Mouse (Mus musculus) hindbrain, embryonic 10.5 days (tissue): ENCODE data around the gene Calm4. TPM values are rescaled to one million over a fixed set of nuclear protein-coding genes. Genes with fewer than 3 reads are reported as not detected.

Source experiments
- DNase-seq: peaks from one replicate; pipeline ENCODE4 v3.0.0-alpha.2; 2017; ENCODE audit warnings: low spot score
- H3K27ac ChIP-seq: fragments of 300-500 bp; sonication (generic); 2 replicates; pipeline ENCODE4 v1.5.1; 2016; ENCODE audit warnings: mild to moderate bottlenecking, moderate library complexity
- H3K27me3 ChIP-seq: fragments of 300-500 bp; sonication (generic); 2 replicates; pipeline ENCODE4 v1.6.1; 2016; ENCODE audit warnings: mild to moderate bottlenecking; ENCODE audit not compliant: poor library complexity, insufficient read depth, severe bottlenecking
- H3K36me3 ChIP-seq: fragments of 300-500 bp; sonication (generic); 2 replicates; pipeline ENCODE4 v1.6.1; 2016; ENCODE audit warnings: mild to moderate bottlenecking, moderate library complexity
- H3K4me1 ChIP-seq: fragments of 300-500 bp; sonication (generic); replicated peaks from 2 replicates; pipeline ENCODE4 v1.6.1; 2016; ENCODE audit warnings: mild to moderate bottlenecking
- H3K4me3 ChIP-seq: fragments of 300-500 bp; sonication (generic); 2 replicates; pipeline ENCODE4 v1.5.1; 2016; ENCODE audit warnings: mild to moderate bottlenecking, moderate library complexity
- H3K9me3 ChIP-seq: fragments of 300-500 bp; sonication (generic); 2 replicates; pipeline ENCODE4 v1.6.1; 2016; ENCODE audit warnings: mild to moderate bottlenecking, moderate library complexity
- WGBS: fragments of 180-500 bp; shearing (Covaris S2); methylation state at CpG from one replicate; pipeline ENCODE4 v1.1.7; 2016; 5-methylcytosine and 5-hydroxymethylcytosine counted together
- polyA plus RNA-seq: library from polyadenylated mRNA; unstranded; fragments of >200 nt; fragmentation: Nextera tagmentation; extraction: Ambion mirVana; gene quantifications from 2 replicates; pipeline ENCODE4 v1.2.1, GENCODE M21; 2016

Gene Calm4
- polyA plus RNA-seq, 1 experiment from 2014 or later: not detected

DNA sequence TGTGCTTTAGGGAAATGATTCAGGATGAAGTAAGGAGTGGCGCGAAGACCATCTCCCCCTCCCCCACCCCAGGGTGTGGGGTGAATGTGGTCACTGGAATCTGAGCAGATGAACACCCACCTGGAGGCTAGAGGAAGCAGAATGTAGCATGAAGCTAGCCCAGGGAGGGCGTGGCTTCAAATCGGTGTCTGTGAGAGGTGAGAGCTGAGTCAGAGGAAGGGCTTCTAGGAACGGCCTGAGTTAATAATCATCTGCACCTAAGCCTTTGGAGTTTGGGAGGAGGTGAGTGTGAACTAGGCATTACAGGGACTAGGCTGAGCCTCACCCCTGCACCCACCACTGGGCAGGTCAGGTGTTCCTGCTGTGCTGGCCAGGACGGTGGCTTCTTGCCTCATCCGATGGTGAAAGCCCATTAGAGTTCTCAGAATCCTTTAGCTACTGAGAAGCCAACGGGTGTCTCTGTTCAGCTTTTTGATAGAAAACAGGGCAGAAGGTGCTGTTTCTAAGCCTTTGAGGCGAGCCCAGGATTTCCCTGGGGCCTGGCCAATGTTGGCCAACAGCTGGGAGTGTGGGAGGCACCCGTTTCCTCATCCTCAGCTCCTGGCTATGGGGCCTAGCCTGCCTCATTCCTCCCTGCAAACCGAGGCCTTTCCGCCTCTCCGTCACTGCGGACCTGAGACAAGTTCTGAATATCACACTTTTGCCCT lies 28.2 kb downstream of the Calm4 start:
- 85% methylated on average over 14 of the region's 14 CpGs for WGBS
- Histone ChIP-seq H3K36me3 (no peaks in the 10 kb centered on the region), H3K27ac (no peak overlapping the region), H3K27me3 (no peaks in the 10 kb centered on the region), H3K4me1 (no peaks in the 10 kb centered on the region), H3K4me3 (no peak overlapping the region), H3K9me3 (no peaks in the 10 kb centered on the region)
- no peak for DNase-seq

DNA sequence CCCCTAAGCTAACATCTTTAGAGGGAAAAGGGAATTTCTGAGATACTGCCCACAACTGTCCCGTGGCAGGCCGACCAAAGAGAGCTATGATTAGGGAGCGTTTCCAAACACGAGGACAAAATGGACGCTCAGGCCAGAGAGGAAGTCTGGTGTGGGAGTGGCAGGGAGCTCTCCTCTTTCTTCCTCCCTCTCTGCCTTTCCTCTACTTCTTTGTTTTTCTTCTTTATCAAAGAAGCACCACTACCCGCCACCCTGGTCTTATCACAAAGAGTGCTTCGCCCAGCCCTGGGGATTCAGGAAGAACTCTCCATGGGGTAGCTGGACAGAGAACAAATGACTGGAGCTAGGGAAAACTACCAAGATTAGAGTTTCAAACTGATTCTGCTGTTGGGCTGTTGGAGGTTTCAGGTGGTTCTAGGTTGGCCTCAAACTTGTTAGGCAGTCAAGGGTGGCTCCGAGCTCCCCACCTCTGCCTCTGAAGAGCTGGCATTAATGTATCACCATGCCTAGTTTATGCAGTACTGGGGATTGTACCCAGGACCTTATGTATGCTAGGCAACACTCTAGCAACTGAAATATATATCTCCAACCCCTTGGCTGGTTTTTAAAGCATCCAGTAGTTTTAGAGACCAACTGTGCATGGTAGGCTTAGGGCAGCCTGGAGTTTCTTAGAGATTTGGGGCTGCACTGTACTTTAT lies 28.9 kb downstream of the Calm4 start:
- DNase-seq: no peak
- no peak overlapping the region for H3K27ac ChIP-seq
- H3K4me1 ChIP-seq: no peaks in the 10 kb centered on the region
- no peaks in the 10 kb centered on the region for H3K36me3 ChIP-seq
- no peak overlapping the region for H3K4me3 ChIP-seq
- 82% methylated on average over 8 of the region's 8 CpGs for WGBS
- no peaks in the 10 kb centered on the region for H3K9me3 ChIP-seq
- no peaks in the 10 kb centered on the region for H3K27me3 ChIP-seq

DNA sequence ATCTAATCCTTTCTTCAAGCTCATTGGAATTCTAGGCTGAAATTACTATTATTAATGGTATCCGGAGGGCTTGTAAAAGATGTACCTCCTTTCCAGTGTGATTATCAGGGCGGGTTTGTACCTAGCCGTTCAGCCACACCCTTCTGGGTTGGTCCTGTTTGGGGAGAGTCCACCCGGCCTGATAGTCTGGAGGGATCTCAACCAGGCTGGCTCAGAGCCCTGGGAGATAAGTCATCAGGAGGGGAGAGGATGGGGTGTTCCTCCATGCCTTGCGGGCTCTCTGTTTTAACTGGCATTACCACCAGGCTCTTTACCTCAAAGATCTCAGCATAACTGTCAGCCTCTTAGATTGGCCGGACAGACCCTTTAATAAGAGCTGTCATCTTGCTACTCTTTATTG lies 29.6 kb downstream of the Calm4 start:
- no peaks in the 10 kb centered on the region for H3K9me3 ChIP-seq
- DNase-seq: no peak
- H3K27me3 ChIP-seq: no peaks in the 10 kb centered on the region
- no peaks in the 10 kb centered on the region for H3K36me3 ChIP-seq
- WGBS: 88% methylated on average over 6 of the region's 6 CpGs
- H3K4me1 ChIP-seq: no peaks in the 10 kb centered on the region
- no peak overlapping the region for H3K4me3 ChIP-seq
- H3K27ac ChIP-seq: no peak overlapping the region

DNA sequence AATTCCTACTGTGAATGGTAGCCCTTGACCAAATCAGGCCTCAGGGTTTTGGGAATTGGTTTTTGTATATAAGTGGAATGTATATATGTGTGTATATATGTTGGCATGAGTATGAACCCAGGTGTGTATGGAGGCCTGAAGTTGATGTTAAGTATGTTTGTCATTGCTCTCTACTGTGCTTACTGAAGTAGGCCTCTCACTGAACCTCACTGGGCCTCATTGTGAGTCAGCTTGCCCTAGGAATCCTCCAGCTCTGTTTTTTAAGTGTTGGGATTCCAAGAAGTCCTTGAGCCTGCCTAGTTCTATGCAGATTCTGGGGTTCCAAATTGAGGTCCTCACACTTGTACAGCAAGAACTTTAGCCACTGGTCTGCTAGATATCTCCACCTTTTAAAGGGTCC lies 32.3 kb downstream of the Calm4 start:
- Histone ChIP-seq H3K4me3 (no peak overlapping the region), H3K4me1 (no peaks in the 10 kb centered on the region), H3K9me3 (no peaks in the 10 kb centered on the region), H3K27ac (no peak overlapping the region), H3K36me3 (no peaks in the 10 kb centered on the region), H3K27me3 (no peaks in the 10 kb centered on the region)
- no peak for DNase-seq

DNA sequence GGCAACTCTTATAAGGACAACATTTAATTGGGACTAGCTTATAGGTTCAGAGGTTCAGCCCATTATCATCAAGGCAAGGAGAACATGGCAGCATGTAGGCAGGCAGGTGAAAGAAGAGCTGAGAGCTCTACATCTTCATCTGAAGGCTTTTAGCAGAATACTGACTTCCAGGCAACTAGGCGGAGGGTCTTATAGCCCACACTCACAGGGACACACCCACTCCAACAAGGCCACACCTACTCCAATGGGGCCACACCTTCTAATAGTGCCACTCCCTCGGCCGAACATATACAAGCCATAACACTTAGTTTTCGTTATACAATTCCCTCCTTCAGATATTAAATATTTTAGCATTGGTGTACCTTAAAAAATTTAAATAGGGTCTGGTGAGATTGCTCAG lies 35.3 kb downstream of the Calm4 start:
- H3K4me3 ChIP-seq: no peak overlapping the region
- no peaks in the 10 kb centered on the region for H3K36me3 ChIP-seq
- H3K4me1 ChIP-seq: peaks cover 8% of the 10 kb centered on the region
- no peaks in the 10 kb centered on the region for H3K9me3 ChIP-seq
- 91% methylated on average over 4 of the region's 4 CpGs for WGBS
- no peak for DNase-seq
- no peaks in the 10 kb centered on the region for H3K27me3 ChIP-seq
- no peak overlapping the region for H3K27ac ChIP-seq

DNA sequence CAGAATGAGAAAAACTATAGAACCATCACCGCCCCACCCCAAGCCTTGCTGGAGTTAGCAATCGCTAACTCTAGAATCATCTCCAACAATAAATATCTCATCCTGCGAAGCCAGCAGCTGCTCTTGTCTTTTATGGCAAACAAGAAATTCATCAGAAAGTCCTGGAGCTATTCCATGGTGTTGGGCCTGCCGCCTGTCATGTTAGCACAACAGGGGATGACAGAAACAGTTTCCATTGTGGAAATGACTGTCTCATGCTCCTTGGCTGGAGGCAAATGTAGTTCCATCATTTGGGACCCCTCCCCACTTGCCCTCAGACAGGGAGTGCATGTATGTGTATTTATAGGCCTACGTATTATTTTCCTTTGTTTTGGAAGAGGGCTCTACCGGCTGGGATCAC lies 38.9 kb downstream of the Calm4 start:
- H3K27ac ChIP-seq: no peak overlapping the region
- WGBS: 84% methylated on average over 6 of the region's 6 CpGs

DNA sequence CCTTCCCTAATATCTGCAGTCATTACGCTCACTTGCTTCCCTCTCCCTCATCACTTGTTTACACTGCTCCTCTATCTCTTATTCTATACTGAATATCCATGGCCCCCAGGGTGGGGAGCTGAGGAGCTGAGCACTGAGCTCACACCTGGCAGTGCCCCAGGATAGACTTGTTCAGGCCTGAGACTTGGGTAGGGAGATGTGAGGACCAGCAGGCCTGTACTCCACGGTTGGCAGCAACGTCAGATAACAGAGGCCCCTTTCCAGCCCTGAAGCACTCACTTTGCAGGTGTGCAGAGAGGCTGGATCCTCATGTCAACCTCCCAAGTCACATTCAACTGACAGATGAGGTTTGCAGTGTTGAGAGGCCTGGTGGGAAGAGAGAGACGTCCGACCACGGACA lies 39.6 kb downstream of the Calm4 start:
- Histone ChIP-seq H3K27me3 (no peaks in the 10 kb centered on the region), H3K9me3 (no peaks in the 10 kb centered on the region), H3K4me3 (no peak overlapping the region), H3K4me1 (peaks cover 10% of the 10 kb centered on the region), H3K36me3 (peaks cover 20% of the 10 kb centered on the region), H3K27ac (0 out of 2 replicates have a peak overlapping the region, but pooled peaks have one; percentile 6)
- no peak for DNase-seq
- WGBS: 66% methylated on average over 6 of the region's 6 CpGs

More for the DNA sequence above, 38.9 kb downstream of the Calm4 start:
- no peaks in the 10 kb centered on the region for H3K27me3 ChIP-seq
- H3K4me3 ChIP-seq: no peak overlapping the region
- peaks cover 10% of the 10 kb centered on the region for H3K4me1 ChIP-seq
- no peaks in the 10 kb centered on the region for H3K9me3 ChIP-seq
- peaks cover 12% of the 10 kb centered on the region for H3K36me3 ChIP-seq
- no peak for DNase-seq

DNA sequence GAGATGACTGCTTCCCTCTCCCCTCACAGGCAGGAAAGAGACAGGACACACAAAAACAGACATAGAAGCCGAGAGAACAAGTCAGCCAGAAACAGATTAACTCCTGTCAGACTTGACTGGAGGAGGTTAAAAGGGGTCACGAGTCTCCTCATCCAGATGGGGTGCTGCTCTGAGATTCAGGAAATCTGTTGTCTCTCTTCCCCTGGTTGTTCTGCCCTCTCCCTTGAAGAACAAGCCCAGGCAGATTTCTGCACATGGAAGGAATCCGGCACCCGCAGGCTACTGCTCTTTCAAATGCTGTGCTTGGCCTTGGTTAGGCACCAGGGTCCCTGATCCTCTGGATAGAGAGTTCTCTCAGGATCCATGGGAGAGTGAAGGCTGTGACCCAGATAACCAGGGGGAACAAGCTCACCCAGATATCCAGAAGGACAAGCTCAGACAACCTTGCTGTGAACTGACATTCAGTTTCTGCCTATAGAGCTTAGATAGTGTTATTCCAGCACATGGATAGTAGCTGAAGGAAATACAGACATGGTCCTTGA lies 40.2 kb downstream of the Calm4 start:
- H3K9me3 ChIP-seq: no peaks in the 10 kb centered on the region
- no peaks in the 10 kb centered on the region for H3K27me3 ChIP-seq
- H3K4me1 ChIP-seq: peaks cover 10% of the 10 kb centered on the region
- WGBS: 51% methylated on average over 4 of the region's 4 CpGs
- H3K4me3 ChIP-seq: no peak overlapping the region
- H3K36me3 ChIP-seq: peaks cover 21% of the 10 kb centered on the region
- no peak for DNase-seq
- H3K27ac ChIP-seq: 0 out of 2 replicates have a peak overlapping the region, but pooled peaks have one; percentile 6

DNA sequence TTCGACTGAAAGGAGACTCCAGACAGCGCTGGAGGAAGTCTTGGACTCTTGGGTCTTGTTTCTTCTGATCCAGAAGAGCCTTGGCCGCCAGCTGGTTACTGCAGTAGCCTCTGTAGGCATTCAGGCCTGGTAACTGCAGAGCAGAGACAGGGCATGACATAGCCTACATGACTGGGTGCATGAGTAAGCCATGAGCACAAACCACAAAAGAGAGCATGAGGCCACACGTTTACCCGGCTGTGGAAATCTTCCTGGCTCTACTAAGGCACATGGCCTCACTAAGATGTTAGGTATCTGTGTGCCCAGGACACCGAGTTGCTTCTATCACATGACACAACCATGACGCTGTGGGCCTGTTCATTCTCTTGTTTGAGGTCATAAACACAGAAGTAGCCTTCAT lies 49.1 kb downstream of the Calm4 start:
- no peaks in the 10 kb centered on the region for H3K27me3 ChIP-seq
- H3K36me3 ChIP-seq: peaks cover 63% of the 10 kb centered on the region
- H3K9me3 ChIP-seq: no peaks in the 10 kb centered on the region
- DNase-seq: no peak
- WGBS: 93% methylated on average over 7 of the region's 7 CpGs
- no peak overlapping the region for H3K4me3 ChIP-seq
- no peak overlapping the region for H3K27ac ChIP-seq
- peaks cover 3% of the 10 kb centered on the region; the same call in 1 of the 2 replicates for H3K4me1 ChIP-seq

Other genes starting within 250 kb of the Calm4 start
- 14.2 and 17.7 TPM in 2 replicates for gene Fam208b, start 226.6 kb upstream of the Calm4 start, polyA plus RNA-seq
- gene Asb13, start 203.7 kb upstream of the Calm4 start, polyA plus RNA-seq: 14.3 and 16.2 TPM in 2 replicates
- 0.14 TPM in 1 of 2 replicates, not detected in the other for gene Calml3, start 33.4 kb upstream of the Calm4 start, polyA plus RNA-seq
- gene Calm5, start 16.4 kb downstream of the Calm4 start, polyA plus RNA-seq: not detected in 2 replicates
- 40.3 and 49.5 TPM in 2 replicates for gene Net1, start 80.5 kb downstream of the Calm4 start, polyA plus RNA-seq
- 0.12 TPM in 1 of 2 replicates, not detected in the other for gene Tubal3, start 80.5 kb downstream of the Calm4 start, polyA plus RNA-seq
- not detected in 2 replicates for gene Ucn3, start 107.6 kb downstream of the Calm4 start, polyA plus RNA-seq
- gene Akr1c14, start 211.3 kb downstream of the Calm4 start, polyA plus RNA-seq: 0.06 and 0.18 TPM in 2 replicates